Mouse (Mus musculus) layer of hippocampus, postnatal 25 days (tissue): ENCODE measurements around the gene Ang2. TPM values are rescaled to one million over a fixed set of nuclear protein-coding genes. Genes with fewer than 3 reads are reported as not detected.

Experiments
- DNase-seq, 2 experiments: peaks; one replicate each; pipeline ENCODE4 v3.0.0; 2022; ENCODE audit warnings: mixed read lengths in 2 of 2, low spot score in 1 of 2; ENCODE audit errors: extremely low spot score in 1 of 2
- total RNA-seq, 2 experiments: library from RNA; stranded (reverse); gene quantifications; 2 replicates each; pipeline ENCODE4 v1.2.3; 2021

The Ang2 gene
- total RNA-seq, 2 experiments from 2014 or later: not detected

GRCm38 (mm10) chr14:51152249-51152870 lies 46.6 kb downstream of the Ang2 start:
- peak in 1 of 2 experiments; percentile 3 for DNase-seq

- peak in 1 of 2 experiments; percentile 3 for DNase-seq
These were observed 48.6 kb downstream of the Ang2 start for GRCm38 (mm10) chr14:51150206-51150831.

GRCm38 (mm10) chr14:51149164-51149563 lies 49.8 kb downstream of the Ang2 start:
- DNase-seq: peak in 1 of 2 experiments; percentile 2

DNA sequence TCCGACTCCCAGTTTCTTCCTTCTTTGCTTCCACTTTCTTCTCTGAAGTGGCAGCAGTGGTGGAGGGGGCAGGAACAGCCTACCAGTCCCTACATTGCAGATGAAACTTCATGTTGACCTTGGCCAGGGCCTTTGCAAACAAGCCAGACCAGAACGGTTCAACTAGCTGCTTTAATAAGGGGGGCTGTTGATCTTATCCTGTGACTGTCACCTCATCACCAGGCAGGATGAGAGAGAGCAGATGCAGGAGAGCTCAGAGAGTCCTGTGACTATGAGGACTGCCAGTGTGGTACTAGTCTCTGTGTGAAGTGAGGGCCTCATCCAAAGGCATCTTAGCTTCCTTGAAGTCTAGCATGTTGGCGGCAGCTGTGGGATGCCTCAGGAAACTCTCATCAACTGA lies 50.9 kb downstream of the Ang2 start:
- peak in 1 of 2 experiments; percentile 2 for DNase-seq

GRCm38 (mm10) chr14:51146685-51147084 lies 52.3 kb downstream of the Ang2 start, which contains the start of gene Rnase1:
Gene Rnase1 (minus strand): TSS chr14:51146785.
- DNase-seq: no peak

DNA sequence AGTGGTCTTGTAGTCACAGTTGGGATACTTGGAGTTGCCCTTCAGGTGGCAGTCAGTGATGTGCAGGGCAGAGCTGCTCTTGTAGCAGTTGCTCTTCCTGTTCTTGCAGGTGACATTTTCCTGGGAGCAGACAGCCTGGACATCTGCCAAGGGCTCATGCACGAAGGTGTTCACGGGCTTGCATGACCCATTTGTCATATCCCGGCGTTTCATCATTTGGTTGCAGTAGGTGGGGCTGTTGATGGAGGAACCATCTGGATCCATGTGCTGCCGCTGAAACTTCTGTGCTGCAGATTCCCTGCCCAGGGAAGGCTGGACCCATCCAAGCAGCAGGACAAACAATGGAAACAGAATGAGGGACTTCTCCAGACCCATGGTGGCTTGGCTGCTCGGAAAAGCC lies 53.4 kb downstream of the Ang2 start:
- no peak for DNase-seq

Other genes starting within 250 kb of the Ang2 start
- gene Pnp2, start 243.2 kb downstream of the Ang2 start, total RNA-seq: 1 to 10 TPM in 1 of 2 experiments, under 1 TPM in 1; 0.62 to 1.1 TPM
- not detected for gene Rnase10, start 191.4 kb downstream of the Ang2 start, total RNA-seq
- not detected for gene Rnase9, start 157.3 kb downstream of the Ang2 start, total RNA-seq
- gene Rnase11, start 149.0 kb downstream of the Ang2 start, total RNA-seq: not detected
- gene Rnase12, start 141.5 kb downstream of the Ang2 start, total RNA-seq: not detected
- not detected for gene Olfr750, start 124.7 kb downstream of the Ang2 start, total RNA-seq
- gene Rnase4, start 108.1 kb downstream of the Ang2 start, total RNA-seq: 10 to 100 TPM; 17.0 to 19.4 TPM
- gene Ang, start 108.0 kb downstream of the Ang2 start, total RNA-seq: 1 to 10 TPM; 3.4 to 4.7 TPM
- not detected for gene Eddm3b, start 84.7 kb downstream of the Ang2 start, total RNA-seq
- gene Rnase6, start 75.2 kb downstream of the Ang2 start, total RNA-seq: under 1 TPM in 1 of 2 experiments, not detected in 1; 0.25 TPM
- gene Rnase1, start 52.4 kb downstream of the Ang2 start, total RNA-seq: 1 to 10 TPM; 2.4 to 3.4 TPM
- gene Rnase2b, start 36.9 kb downstream of the Ang2 start, total RNA-seq: under 1 TPM in 1 of 2 experiments, not detected in 1; 0.37 TPM
- gene Ear14, start 4.2 kb upstream of the Ang2 start, total RNA-seq: not detected
- not detected for gene Rnase2a, start 57.0 kb upstream of the Ang2 start, total RNA-seq
- not detected for gene Gm7247, start 162.6 kb upstream of the Ang2 start, total RNA-seq
- not detected for gene Vmn2r88, start 211.7 kb upstream of the Ang2 start, total RNA-seq